Mouse (Mus musculus): ENCODE measurements around the gene Hps4.

Gene Hps4

GRCm38 (mm10) chr5:112367929-112368328, 25.0 kb downstream of the Hps4 start:
- DNase-seq: no peak

- DNase-seq: peak; percentile 92
Measured at GRCm38 (mm10) chr5:112368666-112369065, 25.8 kb downstream of the Hps4 start.

GRCm38 (mm10) chr5:112369326-112369725, 26.4 kb downstream of the Hps4 start:
- DNase-seq: no peak

GRCm38 (mm10) chr5:112370236-112370813, 27.4 kb downstream of the Hps4 start:
- peak; percentile 56 to 61 for DNase-seq

GRCm38 (mm10) chr5:112371933-112372332, 29.1 kb downstream of the Hps4 start:
- DNase-seq: peak; percentile 70 to 78

GRCm38 (mm10) chr5:112376111-112376510, 33.2 kb downstream of the Hps4 start:
- no peak for DNase-seq

GRCm38 (mm10) chr5:112377380-112377779, 34.5 kb downstream of the Hps4 start:
- DNase-seq: no peak

- no peak for DNase-seq
Measured at GRCm38 (mm10) chr5:112378716-112379115, 35.8 kb downstream of the Hps4 start.

- no peak for DNase-seq
Measured at GRCm38 (mm10) chr5:112381154-112381553, 38.3 kb downstream of the Hps4 start.

- DNase-seq: no peak
Measured at GRCm38 (mm10) chr5:112382042-112382441, 39.2 kb downstream of the Hps4 start.

GRCm38 (mm10) chr5:112382641-112383330, 39.9 kb downstream of the Hps4 start:
- peak; percentile 54 to 58 for DNase-seq

- no peak for DNase-seq
Measured at GRCm38 (mm10) chr5:112384805-112385472, 42.1 kb downstream of the Hps4 start.

GRCm38 (mm10) chr5:112385973-112386372, 43.1 kb downstream of the Hps4 start:
- DNase-seq: no peak

- DNase-seq: peak in 1 of 2 experiments; percentile 27
Measured at GRCm38 (mm10) chr5:112389352-112389751, 46.5 kb downstream of the Hps4 start.

GRCm38 (mm10) chr5:112391002-112391401, 48.1 kb downstream of the Hps4 start:
- no peak for DNase-seq

- DNase-seq: peak; percentile 54 to 68
Measured at GRCm38 (mm10) chr5:112391676-112392323, 48.9 kb downstream of the Hps4 start.

GRCm38 (mm10) chr5:112393741-112394414, 51.0 kb downstream of the Hps4 start:
- DNase-seq: no peak

GRCm38 (mm10) chr5:112394415-112394763, 51.5 kb downstream of the Hps4 start:
- no peak for DNase-seq

- DNase-seq: peak; percentile 79 to 82
Measured at GRCm38 (mm10) chr5:112394779-112395443, 52.0 kb downstream of the Hps4 start, which contains the start of gene Asphd2. Asphd2 (minus strand) TSS chr5:112394866.

- DNase-seq: no peak
Measured at GRCm38 (mm10) chr5:112396066-112396465, 53.2 kb downstream of the Hps4 start.

GRCm38 (mm10) chr5:112399284-112399683, 56.4 kb downstream of the Hps4 start:
- no peak for DNase-seq

- DNase-seq: no peak
Measured at GRCm38 (mm10) chr5:112402437-112402836, 59.6 kb downstream of the Hps4 start.
